Mouse (Mus musculus): Measurements from ENCODE around the gene Gm47791.

Gene Gm47791

GRCm38 (mm10) chr1:82743962-82744361, 27.1 kb downstream of the Gm47791 start:
- in situ Hi-C loops (cut with MboI; ENCODE audit: low pct_unique_long_range_greater_than_20kb in 1 of 2, low sequenced_read_pairs in 2 of 2, unreplicated experiment in 1 of 2): no loop called here

GRCm38 (mm10) chr1:82741539-82741938, 29.5 kb downstream of the Gm47791 start:
- in situ Hi-C loops (cut with MboI; ENCODE audit: low pct_unique_long_range_greater_than_20kb in 1 of 2, low sequenced_read_pairs in 2 of 2, unreplicated experiment in 1 of 2): no loop called here

GRCm38 (mm10) chr1:82738066-82738465, 33.0 kb downstream of the Gm47791 start:
- in situ Hi-C loops (cut with MboI; ENCODE audit: low pct_unique_long_range_greater_than_20kb in 1 of 2, low sequenced_read_pairs in 2 of 2, unreplicated experiment in 1 of 2): no loop called here

- in situ Hi-C loops (cut with MboI; ENCODE audit: low pct_unique_long_range_greater_than_20kb in 1 of 2, low sequenced_read_pairs in 2 of 2, unreplicated experiment in 1 of 2): no loop called here
Observed at GRCm38 (mm10) chr1:82733357-82733756, 37.7 kb downstream of the Gm47791 start.

- in situ Hi-C loops (cut with MboI; ENCODE audit: low pct_unique_long_range_greater_than_20kb in 1 of 2, low sequenced_read_pairs in 2 of 2, unreplicated experiment in 1 of 2): no loop called here
Observed at GRCm38 (mm10) chr1:82726482-82726881, 44.6 kb downstream of the Gm47791 start.

GRCm38 (mm10) chr1:82725875-82726185, 45.2 kb downstream of the Gm47791 start:
- in situ Hi-C loops (cut with MboI; ENCODE audit: low pct_unique_long_range_greater_than_20kb in 1 of 2, low sequenced_read_pairs in 2 of 2, unreplicated experiment in 1 of 2): no loop called here

GRCm38 (mm10) chr1:82725026-82725874, 45.8 kb downstream of the Gm47791 start:
- in situ Hi-C loops (cut with MboI; ENCODE audit: low pct_unique_long_range_greater_than_20kb in 1 of 2, low sequenced_read_pairs in 2 of 2, unreplicated experiment in 1 of 2): no loop called here

- in situ Hi-C loops (cut with MboI; ENCODE audit: low pct_unique_long_range_greater_than_20kb in 1 of 2, low sequenced_read_pairs in 2 of 2, unreplicated experiment in 1 of 2): no loop called here
Observed at GRCm38 (mm10) chr1:82724339-82725025, 46.6 kb downstream of the Gm47791 start, which contains the start of gene Mff. Gene Mff, plus strand, starts transcription at chr1:82724890.
